Comparison of ENCODE assay signal across 8 mouse cellular contexts in the genomic region with DNA sequence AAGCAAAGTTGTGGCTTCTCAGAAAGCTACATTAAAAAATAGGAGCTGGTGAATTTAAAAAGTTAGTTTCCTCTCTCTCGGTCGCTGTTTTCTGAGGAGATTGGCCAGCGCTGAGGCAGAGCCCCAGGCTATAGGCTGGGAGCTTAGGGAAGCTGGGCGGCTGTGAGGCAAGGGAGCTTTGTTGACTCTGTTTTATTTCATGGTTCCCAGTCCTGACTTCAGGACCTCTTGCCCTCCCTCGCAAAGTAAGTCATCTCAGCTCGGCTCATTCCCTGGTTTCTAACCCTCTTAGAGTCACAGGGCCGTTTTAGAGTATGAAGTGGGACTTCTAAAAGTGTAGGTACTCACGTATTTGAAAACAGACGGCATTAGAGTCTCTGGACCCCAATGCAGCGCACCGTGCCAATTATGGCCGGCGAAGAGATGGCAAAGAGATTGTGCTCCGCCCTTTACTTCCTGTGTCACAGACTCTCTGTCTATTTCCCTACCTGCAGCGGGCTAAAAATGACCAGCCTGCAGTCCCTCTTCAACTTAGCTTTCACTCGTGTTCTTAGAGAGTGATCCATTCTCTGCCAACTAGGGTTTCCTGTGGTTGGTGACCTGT. TPM values are rescaled to one million over a fixed set of nuclear protein-coding genes. Genes with fewer than 3 reads are reported as not detected.
DNase-seq lines count a peak whose midpoint lies in the region; ATAC-seq and TF ChIP-seq lines count a peak whose summit lies in the region.

No protein-coding gene starts in this region.

- no peak for DNase-seq in gastrocnemius, adult 2 months
- no peak for DNase-seq in gastrocnemius, postnatal 36 days
- DNase-seq in forebrain, postnatal 0 days: no peak
- DNase-seq in liver, postnatal 0 days: no peak
- DNase-seq in urinary bladder, postnatal 14 days (ENCODE audit: low spot score): no peak
- DNase-seq in frontal cortex, adult 2 months (ENCODE audit: extremely low spot score in 1 of 2, low spot score in 1 of 2): no peak

- H3K36me3 ChIP-seq in forebrain, postnatal 0 days (ENCODE audit: insufficient read depth): no peaks in the 10 kb centered on the region
- H3K36me3 ChIP-seq in liver, postnatal 0 days (replicated peaks; ENCODE audit: insufficient read depth, low read length): no peaks in the 10 kb centered on the region

- H3K4me1 ChIP-seq in forebrain, postnatal 0 days (ENCODE audit: insufficient read depth): no peaks in the 10 kb centered on the region
- peaks cover 19% of the 10 kb centered on the region for H3K4me1 ChIP-seq in liver, postnatal 0 days (ENCODE audit: insufficient read depth)

- 20% methylated on average over 16 of the region's 16 CpGs for WGBS in forebrain, postnatal 0 days
- 21% methylated on average over 16 of the region's 16 CpGs for WGBS in liver, postnatal 0 days (ENCODE audit: insufficient replicate concordance)

- peak overlapping the region; percentile 72 for H3K27ac ChIP-seq in gastrocnemius, adult 2 months
- no peak overlapping the region for H3K27ac ChIP-seq in forebrain, postnatal 0 days (ENCODE audit: low read depth, low read length)
- H3K27ac ChIP-seq in liver, postnatal 0 days (ENCODE audit: low read depth): peak overlapping the region; percentile 61

- ATAC-seq in CD4-positive, CD25-positive, alpha-beta regulatory T cell, adult 4 months: peak; percentile 32
- ATAC-seq in forebrain, postnatal 0 days: no peak; the same call in 1 of the 2 replicates
- peak; percentile 38; the same call in 1 of the 2 replicates for ATAC-seq in liver, postnatal 0 days
- ATAC-seq in inflammation-experienced regulatory T-cells, adult 6 months: no peak

- H3K9ac ChIP-seq in forebrain, postnatal 0 days: no peak overlapping the region
- H3K9ac ChIP-seq in liver, postnatal 0 days (replicated peaks): peak overlapping the region; percentile 39

- no peaks in the 10 kb centered on the region for H3K27me3 ChIP-seq in forebrain, postnatal 0 days (ENCODE audit: insufficient read depth, low read length)
- no peaks in the 10 kb centered on the region for H3K27me3 ChIP-seq in liver, postnatal 0 days (ENCODE audit: insufficient read depth, low read length)

- peak overlapping the region; percentile 74 for H3K4me3 ChIP-seq in gastrocnemius, adult 2 months
- H3K4me3 ChIP-seq in forebrain, postnatal 0 days (ENCODE audit: low read depth, low read length): peak overlapping the region; percentile 51
- peak overlapping the region; percentile 46 for H3K4me3 ChIP-seq in liver, postnatal 0 days (ENCODE audit: low read depth, low read length)

- H3K4me2 ChIP-seq in forebrain, postnatal 0 days (ENCODE audit: low read depth): peak overlapping the region; percentile 100
- peak overlapping the region; percentile 75 for H3K4me2 ChIP-seq in liver, postnatal 0 days (ENCODE audit: low read depth, low read length)

- intact Hi-C loops in gastrocnemius, adult 2 months (cut with DNase I): no loop called here
- intact Hi-C loops in gastrocnemius, postnatal 36 days (cut with DNase I): no loop called here

- H3K9me3 ChIP-seq in forebrain, postnatal 0 days (ENCODE audit: low read length): no peaks in the 10 kb centered on the region
- no peaks in the 10 kb centered on the region for H3K9me3 ChIP-seq in liver, postnatal 0 days (ENCODE audit: low read length)

- TF ChIP-seq CTCF in gastrocnemius, adult 2 months (IDR thresholded peaks at IDR 0.05): no peak
- no peak for TF ChIP-seq CTCF in forebrain, postnatal 0 days (IDR thresholded peaks at IDR 0.05; ENCODE audit: low read depth)
- no peak for TF ChIP-seq CTCF in liver, postnatal 0 days (IDR thresholded peaks at IDR 0.05; ENCODE audit: low read depth)

- no peak for TF ChIP-seq EP300 in liver, postnatal 0 days (IDR thresholded peaks at IDR 0.05; ENCODE audit: low read depth)

RNA-seq across cellular contexts. Expression of gene Rassf4, which starts 0.6 kb away (rescaled TPM):
- total RNA-seq in gastrocnemius, adult 2 months (2021): 1 to 10 TPM; 1.7 to 2.3 TPM
- total RNA-seq in gastrocnemius, postnatal 36 days (2021): 1 to 10 TPM; 1.6 to 2.0 TPM
- polyA plus RNA-seq in CD4-positive, CD25-positive, alpha-beta regulatory T cell, adult 4 months (2017; shearing (Covaris generic)): 1 to 10 TPM; 3.2 to 5.1 TPM
- total RNA-seq in forebrain, postnatal 0 days (2014; rRNA removed): 2.2 and 2.8 TPM in 2 replicates
- polyA plus RNA-seq in forebrain, postnatal 0 days (2015; fragmentation: Nextera tagmentation; extraction: Ambion mirVana): 4.5 and 6.5 TPM in 2 replicates
- polyA plus RNA-seq in liver, postnatal 0 days (2015; fragmentation: Nextera tagmentation; extraction: Ambion mirVana): 7.2 and 9.6 TPM in 2 replicates
- polyA plus RNA-seq in frontal cortex, adult 2 months (2012; rRNA removed): 8.8 TPM in 2 replicates
- polyA plus RNA-seq in inflammation-experienced regulatory T-cells, adult 6 months (2017; shearing (Covaris generic)): 1 to 10 TPM; 1.6 to 3.9 (median 1.9) TPM

RNA-seq across cellular contexts. Expression of gene Depp1, which starts 24.0 kb away (rescaled TPM):
- total RNA-seq in gastrocnemius, adult 2 months (2021): 10 to 100 TPM in 1 of 2 experiments, 1 to 10 TPM in 1; 6.2 to 24.0 TPM
- 10 to 100 TPM; 10.2 to 13.3 TPM for total RNA-seq in gastrocnemius, postnatal 36 days (2021)
- polyA plus RNA-seq in CD4-positive, CD25-positive, alpha-beta regulatory T cell, adult 4 months (2017; shearing (Covaris generic)): not detected
- total RNA-seq in forebrain, postnatal 0 days (2014; rRNA removed): 1.6 and 2.8 TPM in 2 replicates
- polyA plus RNA-seq in forebrain, postnatal 0 days (2015; fragmentation: Nextera tagmentation; extraction: Ambion mirVana): 2.6 TPM in 2 replicates
- 103 and 122 TPM in 2 replicates for polyA plus RNA-seq in liver, postnatal 0 days (2015; fragmentation: Nextera tagmentation; extraction: Ambion mirVana)
- polyA plus RNA-seq in frontal cortex, adult 2 months (2012; rRNA removed): 0.88 and 1.8 TPM in 2 replicates
- polyA plus RNA-seq in inflammation-experienced regulatory T-cells, adult 6 months (2017; shearing (Covaris generic)): not detected

RNA-seq across cellular contexts. Expression of gene Tmem72, which starts 42.3 kb away (rescaled TPM):
- total RNA-seq in gastrocnemius, adult 2 months (2021): under 1 TPM; 0.03 TPM
- total RNA-seq in gastrocnemius, postnatal 36 days (2021): under 1 TPM; 0.02 to 0.03 TPM
- under 1 TPM; 0.04 to 0.05 TPM for polyA plus RNA-seq in CD4-positive, CD25-positive, alpha-beta regulatory T cell, adult 4 months (2017; shearing (Covaris generic))
- total RNA-seq in forebrain, postnatal 0 days (2014; rRNA removed): 0.52 and 0.77 TPM in 2 replicates
- polyA plus RNA-seq in forebrain, postnatal 0 days (2015; fragmentation: Nextera tagmentation; extraction: Ambion mirVana): 1.3 and 1.9 TPM in 2 replicates
- not detected in 2 replicates for polyA plus RNA-seq in liver, postnatal 0 days (2015; fragmentation: Nextera tagmentation; extraction: Ambion mirVana)
- 0.11 and 0.14 TPM in 2 replicates for polyA plus RNA-seq in frontal cortex, adult 2 months (2012; rRNA removed)
- polyA plus RNA-seq in inflammation-experienced regulatory T-cells, adult 6 months (2017; shearing (Covaris generic)): under 1 TPM in 2 of 3 experiments, not detected in 1; 0.03 TPM

RNA-seq across cellular contexts. Expression of gene Zfp422, which starts 45.6 kb away (rescaled TPM):
- total RNA-seq in gastrocnemius, adult 2 months (2021): 1 to 10 TPM; 7.7 to 7.9 TPM
- total RNA-seq in gastrocnemius, postnatal 36 days (2021): 1 to 10 TPM; 6.2 to 7.1 TPM
- 10 to 100 TPM; 24.6 to 27.0 TPM for polyA plus RNA-seq in CD4-positive, CD25-positive, alpha-beta regulatory T cell, adult 4 months (2017; shearing (Covaris generic))
- 63.4 and 79.8 TPM in 2 replicates for total RNA-seq in forebrain, postnatal 0 days (2014; rRNA removed)
- 114 TPM in 2 replicates for polyA plus RNA-seq in forebrain, postnatal 0 days (2015; fragmentation: Nextera tagmentation; extraction: Ambion mirVana)
- polyA plus RNA-seq in liver, postnatal 0 days (2015; fragmentation: Nextera tagmentation; extraction: Ambion mirVana): 26.2 and 26.7 TPM in 2 replicates
- 30.5 and 34.9 TPM in 2 replicates for polyA plus RNA-seq in frontal cortex, adult 2 months (2012; rRNA removed)
- polyA plus RNA-seq in inflammation-experienced regulatory T-cells, adult 6 months (2017; shearing (Covaris generic)): 10 to 100 TPM; 32.2 to 36.2 (median 33.5) TPM

Comparison
In these comparisons a context has a peak if more than half of its experiments do, and no peak if none do; other contexts are left out.
1. ATAC-seq: peak in CD4-positive, CD25-positive, alpha-beta regulatory T cell, adult 4 months (single experiment) and liver, postnatal 0 days (single experiment); none in forebrain, postnatal 0 days (single experiment) and inflammation-experienced regulatory T-cells, adult 6 months (single experiment).
2. RNA of gene Depp1, which starts 24.0 kb away (polyA plus RNA-seq): 103 to 122 TPM in liver, postnatal 0 days; 2.6 TPM in forebrain, postnatal 0 days, 0.88 to 1.8 TPM in frontal cortex, adult 2 months, not detected in inflammation-experienced regulatory T-cells, adult 6 months and not detected in CD4-positive, CD25-positive, alpha-beta regulatory T cell, adult 4 months; every median in the first group is over 10 times any median in the second.
3. Peak in every context shown above with its lines, with median percentiles within 50 percentile points of each other: H3K4me3 ChIP-seq.